Mouse (Mus musculus) liver, adult 2 months (tissue): ENCODE measurements at regions not wholly inside any gene's neighbourhood (a gene's known extent, or its start where the extent isn't known, plus 50 kb on each side); places are given as distances from the start of the nearest gene placed in this dataset.

Experiments
- CTCF ChIP-seq: fragments of 200-500 bp; IDR thresholded peaks from 2 replicates; pipeline ENCODE4 v1.5.1; 2011; ENCODE audit warnings: low read depth, low read length, control low read depth
- POLR2A ChIP-seq: fragments of 200-500 bp; IDR thresholded peaks from 2 replicates; pipeline ENCODE4 v1.6.1; 2011; ENCODE audit warnings: low read length, control low read depth; ENCODE audit not compliant: insufficient read depth; ENCODE audit errors: extremely low read depth

GRCm38 (mm10) chr15:85661393-85661690 lies 73.4 kb upstream of the Ppara start:
- no peak for TF ChIP-seq CTCF
- TF ChIP-seq POLR2A = no peak
